Mouse (Mus musculus) spleen, adult 2 months (tissue): ENCODE measurements around the gene Slc15a4.

ENCODE experiments used
- CTCF ChIP-seq: fragments of 200-500 bp; IDR thresholded peaks from 2 replicates; pipeline ENCODE4 v1.5.1; 2011; ENCODE audit warnings: mild to moderate bottlenecking, inconsistent platforms; ENCODE audit not compliant: insufficient read depth, insufficient read length, insufficient replicate concordance; ENCODE audit errors: extremely low read depth
- POLR2A ChIP-seq: fragments of 200-500 bp; IDR thresholded peaks from 2 replicates; pipeline ENCODE4 v1.6.1; 2011; ENCODE audit warnings: low read depth, low read length, inconsistent platforms

- TF ChIP-seq POLR2A (no peak), CTCF (peak; percentile 25; the same call in 1 of the 2 replicates)
Measured at GRCm38 (mm10) chr5:127648046-127648445, 15.3 kb upstream of the Slc15a4 start.
